ENCODE assay signal across 9 mouse cellular contexts in the genomic region with DNA sequence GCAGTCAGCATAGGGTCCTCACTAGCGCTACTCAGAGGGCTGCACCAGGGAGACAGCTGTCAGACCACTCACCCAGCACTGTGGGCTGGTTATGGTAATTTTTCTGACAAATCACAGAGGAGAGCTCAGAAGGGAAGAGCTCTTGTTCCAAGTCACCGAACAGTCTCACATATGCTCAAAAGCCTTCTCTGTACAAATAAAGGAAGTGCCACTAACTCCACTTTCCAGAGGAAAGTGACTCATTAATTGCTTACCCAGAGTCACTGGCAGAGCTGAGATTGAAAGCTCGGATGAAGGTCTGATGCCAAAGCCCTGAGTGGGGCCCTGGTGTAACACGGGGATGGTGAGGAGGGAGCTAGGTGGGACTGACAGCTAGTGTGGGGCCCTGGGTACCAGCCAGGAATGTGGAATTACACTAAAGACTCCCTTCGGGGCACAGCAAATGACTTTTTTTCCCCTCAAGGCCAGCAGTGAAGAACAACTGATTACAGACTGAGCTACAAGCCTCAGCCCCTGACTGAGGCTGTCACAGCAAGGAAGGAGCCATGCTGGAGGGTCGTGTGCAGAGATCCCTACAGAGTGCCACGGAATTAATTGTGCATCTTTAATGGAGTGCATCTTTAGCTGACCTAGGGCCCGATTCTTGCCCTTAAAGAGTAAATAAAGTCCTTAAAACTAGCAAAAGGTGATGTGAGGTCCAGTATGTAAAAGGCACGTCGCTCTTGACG.
DNase-seq lines count a peak whose midpoint lies in the region; ATAC-seq and TF ChIP-seq lines count a peak whose summit lies in the region.
"Had no signal": no experiment of that assay in that cellular context is flagged by ENCODE, and none has a peak within 500 bp of the region (broad histone marks: within the 10 kb centered on the region; RNA-seq: fewer than 3 reads in every experiment).

No protein-coding gene starts in this region.

- H3K36me3 ChIP-seq in kidney, embryonic 14.5 days (ENCODE audit: control insufficient read depth, insufficient read depth, low read length): no peaks in the 10 kb centered on the region
- H3K36me3 ChIP-seq in forebrain, postnatal 0 days (ENCODE audit: insufficient read depth): no peaks in the 10 kb centered on the region
- H3K36me3 ChIP-seq: G1E had no signal

- H3K27ac ChIP-seq in kidney, embryonic 14.5 days (ENCODE audit: low read depth, low read length): no peak overlapping the region
- H3K27ac ChIP-seq in forebrain, postnatal 0 days (ENCODE audit: low read depth, low read length): 0 out of 2 replicates have a peak overlapping the region, but pooled peaks have one; percentile 42

- H3K9me3 ChIP-seq in kidney, embryonic 14.5 days (ENCODE audit: control insufficient read depth, low read length): no peaks in the 10 kb centered on the region; the same call in 1 of the 2 replicates
- no peaks in the 10 kb centered on the region for H3K9me3 ChIP-seq in forebrain, postnatal 0 days (ENCODE audit: low read length)

- no peak overlapping the region for H3K4me3 ChIP-seq in kidney, embryonic 14.5 days (ENCODE audit: low read length)
- no peak overlapping the region for H3K4me3 ChIP-seq in forebrain, postnatal 0 days (ENCODE audit: low read depth, low read length)

- no peak overlapping the region for H3K9ac ChIP-seq in kidney, embryonic 14.5 days (ENCODE audit: low read depth, low read length)
- H3K9ac ChIP-seq in forebrain, postnatal 0 days: no peak overlapping the region

- 30% methylated on average over 11 of the region's 11 CpGs for WGBS in kidney, embryonic 14.5 days
- WGBS in forebrain, postnatal 0 days: 16% methylated on average over 11 of the region's 11 CpGs

- 0 out of 2 replicates have a peak, but pooled peaks have one; percentile 40 for ATAC-seq in kidney, embryonic 14.5 days (ENCODE audit: low FRiP score, low TSS enrichment)
- ATAC-seq in forebrain, postnatal 0 days: peak; percentile 78

- no peak overlapping the region for H3K4me2 ChIP-seq in kidney, embryonic 14.5 days (replicated peaks; ENCODE audit: low read depth, low read length)
- no peak overlapping the region for H3K4me2 ChIP-seq in forebrain, postnatal 0 days (ENCODE audit: low read depth)

- 0 out of 2 replicates have a peak, but pooled peaks cover 11% of the 10 kb centered on the region for H3K4me1 ChIP-seq in kidney, embryonic 14.5 days (ENCODE audit: control insufficient read depth, insufficient read depth, low read length)
- H3K4me1 ChIP-seq in forebrain, postnatal 0 days (ENCODE audit: insufficient read depth): peaks cover 11% of the 10 kb centered on the region

- TF ChIP-seq CTCF in forebrain, postnatal 0 days (IDR thresholded peaks at IDR 0.05; ENCODE audit: low read depth): no peak

- DNase-seq in kidney, postnatal 10 days: no peak
- peak; percentile 57 for DNase-seq in NIH3T3 (ENCODE audit: low read depth)
- no peak for DNase-seq in forebrain, postnatal 0 days
- DNase-seq in layer of hippocampus, adult 9-11 months: peak; percentile 31
- DNase-seq in naive thymus-derived CD4-positive, alpha-beta T cell, adult 2 months (ENCODE audit: low read depth): peak; percentile 30
- no peak for DNase-seq in embryo, embryonic 11 days
- no peak for DNase-seq in right cerebral cortex, postnatal 4 days

- H3K27me3 ChIP-seq in kidney, embryonic 14.5 days (ENCODE audit: control insufficient read depth, insufficient read depth, low read length): no peaks in the 10 kb centered on the region
- H3K27me3 ChIP-seq in forebrain, postnatal 0 days (ENCODE audit: insufficient read depth, low read length): no peaks in the 10 kb centered on the region

Comparison
In these comparisons a context has a peak if more than half of its experiments do, and no peak if none do; other contexts are left out.
1. DNase-seq: peak in NIH3T3 (single experiment), layer of hippocampus, adult 9-11 months (single experiment) and naive thymus-derived CD4-positive, alpha-beta T cell, adult 2 months (single experiment); none in kidney, postnatal 10 days (single experiment), forebrain, postnatal 0 days (single experiment), embryo, embryonic 11 days (single experiment) and right cerebral cortex, postnatal 4 days (single experiment).